Mouse (Mus musculus) small intestine, adult 10 weeks (tissue): ENCODE results near the gene Siva1. TPM values are rescaled to one million over a fixed set of nuclear protein-coding genes. Genes with fewer than 3 reads are reported as not detected.

ENCODE experiments used
- polyA plus RNA-seq: library from polyadenylated mRNA; stranded (reverse); fragments of 350-450 nt; fragmentation: Illumina TruSeq; extraction: RNeasy Lipid Tissue Mini Kit (QIAGEN cat#74804); gene quantifications from one replicate; pipeline ENCODE4 v1.2.3, GENCODE M21; 2014; ENCODE audit warnings: low replicate concordance

Gene Siva1
- not detected for polyA plus RNA-seq

GRCm38 (mm10) chr12:112644180-112644854 lies at the start of gene Siva1:
Siva1 (plus strand) TSS chr12:112644679.

GRCm38 (mm10) chr12:112619686-112620353 lies 24.7 kb upstream of the Siva1 start, which contains the start of gene Adssl1:
Adssl1 (plus strand) TSS chr12:112620045.

GRCm38 (mm10) chr12:112674132-112675011 lies 29.9 kb downstream of the Siva1 start, which contains the start of gene Akt1:
Akt1 (minus strand) TSS chr12:112674884.

GRCm38 (mm10) chr12:112678555-112679026 lies 34.1 kb downstream of the Siva1 start, which contains the start of gene Zbtb42:
Zbtb42 (plus strand) TSS chr12:112678828.

Other genes with a start within 250 kb of the Siva1 start
- not detected for gene A530016L24Rik, start 155.2 kb upstream of the Siva1 start, polyA plus RNA-seq
- gene Tmem179, start 127.9 kb upstream of the Siva1 start, polyA plus RNA-seq: not detected
- gene Inf2, start 55.9 kb upstream of the Siva1 start, polyA plus RNA-seq: not detected
- gene Adssl1, start 24.6 kb upstream of the Siva1 start, polyA plus RNA-seq: not detected
- 3.2 TPM for gene Akt1, start 30.2 kb downstream of the Siva1 start, polyA plus RNA-seq
- gene Zbtb42, start 34.1 kb downstream of the Siva1 start, polyA plus RNA-seq: 0.56 TPM
- gene Cep170b, start 75.8 kb downstream of the Siva1 start, polyA plus RNA-seq: 7.2 TPM
- 0.97 TPM for gene Pld4, start 116.0 kb downstream of the Siva1 start, polyA plus RNA-seq
- 0.37 TPM for gene Ahnak2, start 158.0 kb downstream of the Siva1 start, polyA plus RNA-seq
- 0.33 TPM for gene Clba1, start 164.3 kb downstream of the Siva1 start, polyA plus RNA-seq
- 8.3 TPM for gene Cdca4, start 184.7 kb downstream of the Siva1 start, polyA plus RNA-seq
- 0.63 TPM for gene Gpr132, start 223.5 kb downstream of the Siva1 start, polyA plus RNA-seq